Mouse (Mus musculus) bone marrow macrophage, adult 2 months (primary cell): ENCODE measurements at regions not wholly inside any gene's neighbourhood (a gene's known extent, or its start where the extent isn't known, plus 50 kb on each side); places are given as distances from the start of the nearest gene placed in this dataset.

ENCODE experiments used
- H3K27ac ChIP-seq: 2 replicates; pipeline ENCODE4 v1.5.1; 2012; ENCODE audit warnings: low read depth, low read length; ENCODE audit not compliant: insufficient read depth
- H3K4me1 ChIP-seq: 2 replicates; pipeline ENCODE4 v1.6.1; 2012; ENCODE audit warnings: low read length; ENCODE audit not compliant: control insufficient read depth, insufficient read depth
- H3K4me3 ChIP-seq: 2 replicates; pipeline ENCODE4 v1.5.1; 2012; ENCODE audit warnings: mild to moderate bottlenecking, low read length, moderate library complexity; ENCODE audit not compliant: insufficient read depth
- CTCF ChIP-seq: IDR thresholded peaks from 2 replicates; pipeline ENCODE4 v1.5.1; 2012; ENCODE audit warnings: low read depth, mild to moderate bottlenecking, low read length, moderate library complexity
- POLR2A ChIP-seq: IDR thresholded peaks from 2 replicates; pipeline ENCODE4 v1.6.1; 2012; ENCODE audit warnings: mild to moderate bottlenecking, low read depth, low read length, borderline replicate concordance

DNA sequence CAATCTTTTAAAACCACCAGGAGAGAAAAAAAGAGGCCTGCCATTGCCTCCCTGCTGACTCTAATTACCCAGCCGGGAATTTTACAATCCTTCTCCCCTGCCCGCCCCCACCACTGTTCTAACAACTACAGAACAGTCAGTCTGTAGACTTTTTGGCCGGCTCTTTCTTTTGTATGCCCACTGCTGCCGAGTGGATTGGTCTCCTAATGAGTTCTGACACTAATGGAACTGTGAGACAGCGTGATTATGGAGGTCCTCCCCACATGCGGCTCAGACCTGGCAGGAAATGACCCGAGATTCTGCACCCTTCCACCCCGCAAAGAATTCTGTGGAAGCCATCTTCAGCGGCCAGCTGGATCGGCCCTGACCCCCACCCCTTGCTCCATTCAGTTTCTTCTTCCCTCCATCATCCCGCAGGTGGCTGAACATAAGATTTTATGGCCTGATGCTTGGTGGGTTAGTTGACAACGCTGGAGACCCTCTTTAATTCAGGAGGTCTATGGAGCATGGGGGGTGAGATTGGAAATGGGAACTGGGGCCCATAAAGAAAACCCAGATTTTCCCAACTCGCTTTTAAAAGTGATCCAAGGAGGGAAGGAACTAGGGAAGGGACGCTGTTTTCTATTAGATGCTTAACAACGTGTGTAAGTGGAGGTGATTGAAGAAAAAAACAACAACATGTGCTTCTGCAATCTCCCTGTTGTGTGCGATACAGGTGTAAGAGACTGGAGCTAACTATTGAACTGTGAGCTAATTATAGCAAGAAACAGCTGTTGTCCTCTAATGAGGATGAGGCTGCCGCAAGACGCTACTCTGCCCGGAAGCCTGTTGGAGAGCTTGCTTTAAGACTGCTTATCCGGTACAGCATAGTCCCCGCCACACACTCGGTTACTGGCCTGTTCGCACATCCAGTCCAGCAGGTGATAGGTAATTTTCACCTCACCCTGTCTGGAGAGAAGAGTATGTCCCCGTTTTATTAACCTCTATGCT, 323.6 kb downstream of the Icos start:
- H3K4me3 ChIP-seq, result no peak overlapping the region
- H3K4me1 ChIP-seq, result no peaks in the 10 kb centered on the region
- TF ChIP-seq CTCF, result no peak
- no peak for TF ChIP-seq POLR2A
- no peak overlapping the region for H3K27ac ChIP-seq

- no peak overlapping the region for H3K4me3 ChIP-seq
- H3K27ac ChIP-seq, result no peak overlapping the region
- TF ChIP-seq POLR2A (no peak), CTCF (no peak)
- no peaks in the 10 kb centered on the region for H3K4me1 ChIP-seq
Measured at GRCm38 (mm10) chr1:61302570-61303071, 324.9 kb downstream of the Icos start.

DNA sequence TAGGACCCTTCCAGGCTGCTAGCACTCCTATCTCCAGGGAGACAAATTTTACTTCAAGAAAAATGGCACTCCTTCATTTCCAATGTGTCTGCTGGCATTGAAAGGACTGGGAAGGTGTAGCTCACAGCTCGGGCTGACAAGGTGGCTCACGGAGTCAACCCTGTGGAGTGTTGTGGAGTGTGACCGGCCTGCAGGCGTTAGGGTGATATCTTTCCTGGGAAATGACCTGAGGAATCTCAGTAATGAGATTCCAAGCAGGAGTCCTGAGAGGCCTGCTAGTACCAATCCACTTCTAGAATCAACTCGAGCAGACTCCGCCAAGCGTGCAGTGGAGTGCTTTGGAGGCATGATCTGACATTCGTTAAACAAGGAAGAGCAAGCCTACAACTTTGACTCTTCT, 328.6 kb downstream of the Icos start:
- Histone ChIP-seq H3K4me3 (no peak overlapping the region), H3K27ac (no peak overlapping the region), H3K4me1 (no peaks in the 10 kb centered on the region)
- no peak for TF ChIP-seq POLR2A
- TF ChIP-seq CTCF, result no peak

DNA sequence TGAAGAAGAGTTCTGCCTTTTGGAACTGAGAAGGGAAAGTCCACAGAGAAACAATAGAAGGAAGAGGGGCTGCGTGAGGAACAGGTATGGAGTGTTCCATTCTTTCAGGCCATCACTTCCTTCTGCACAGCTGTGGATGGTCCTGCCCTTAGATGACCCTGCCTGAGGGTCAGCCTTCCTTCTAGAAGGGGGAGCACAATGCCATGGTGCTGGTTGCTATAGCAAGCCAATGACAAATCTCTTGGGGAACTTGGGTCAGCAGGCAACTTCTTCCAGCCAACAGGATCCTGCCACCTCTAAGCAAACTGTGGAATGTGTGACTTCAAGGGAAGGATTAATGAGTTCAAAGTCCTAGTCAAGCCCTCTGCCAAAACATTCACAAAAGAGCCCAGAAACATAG, 329.1 kb upstream of the Pard3b start:
- TF ChIP-seq CTCF (no peak), POLR2A (no peak)
- Histone ChIP-seq H3K4me3 (no peak overlapping the region), H3K4me1 (no peaks in the 10 kb centered on the region), H3K27ac (no peak overlapping the region)

- Histone ChIP-seq H3K4me1 (no peaks in the 10 kb centered on the region), H3K27ac (no peak overlapping the region), H3K4me3 (no peak overlapping the region)
- TF ChIP-seq POLR2A (no peak), CTCF (no peak)
Measured at GRCm38 (mm10) chr1:61310063-61310760, 328.4 kb upstream of the Pard3b start.

DNA sequence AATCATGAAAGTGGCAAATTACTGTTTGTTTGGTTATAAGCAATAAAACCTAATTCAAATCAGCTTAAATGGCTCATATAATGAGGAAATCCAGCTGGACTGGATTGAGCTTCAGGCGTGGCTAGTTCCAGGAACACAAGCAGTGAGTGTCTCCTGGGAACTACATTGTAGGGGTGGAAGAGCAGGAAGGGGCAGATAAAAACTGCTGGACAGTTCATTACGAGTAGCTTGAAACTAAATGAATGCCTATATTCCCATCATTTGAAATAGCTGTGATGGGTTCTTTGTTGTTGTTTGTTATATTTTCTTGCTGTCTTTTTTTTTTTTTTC, 327.9 kb upstream of the Pard3b start:
- no peak overlapping the region for H3K4me3 ChIP-seq
- no peak overlapping the region for H3K27ac ChIP-seq
- no peaks in the 10 kb centered on the region for H3K4me1 ChIP-seq
- TF ChIP-seq POLR2A, result no peak

DNA sequence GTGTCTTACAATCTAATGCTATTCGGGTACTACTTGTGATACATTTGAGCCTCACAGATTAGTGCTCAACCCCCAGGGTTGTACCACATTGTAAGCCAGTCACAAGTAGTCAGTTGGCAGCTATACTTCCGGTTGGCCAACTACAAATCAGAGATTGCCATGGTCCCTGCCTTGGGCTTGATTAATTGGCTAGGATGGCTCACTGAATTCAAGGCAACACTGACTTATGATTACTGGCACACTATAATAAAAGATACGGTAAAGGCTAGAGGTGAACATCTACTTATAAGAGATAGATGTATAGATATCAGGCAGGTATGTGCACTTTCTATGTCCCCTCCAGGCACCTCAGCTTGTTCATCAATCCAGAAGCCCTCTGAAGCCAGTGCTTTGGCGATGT, 325.4 kb upstream of the Pard3b start:
- no peak for TF ChIP-seq CTCF
- no peak for TF ChIP-seq POLR2A
- Histone ChIP-seq H3K4me3 (no peak overlapping the region), H3K27ac (no peak overlapping the region), H3K4me1 (no peaks in the 10 kb centered on the region)

- TF ChIP-seq CTCF (no peak), POLR2A (no peak)
- no peaks in the 10 kb centered on the region for H3K4me1 ChIP-seq
- no peak overlapping the region for H3K4me3 ChIP-seq
- no peak overlapping the region for H3K27ac ChIP-seq
Measured at GRCm38 (mm10) chr1:61316261-61316660, 322.4 kb upstream of the Pard3b start.

GRCm38 (mm10) chr1:61316736-61317135, 321.9 kb upstream of the Pard3b start:
- TF ChIP-seq CTCF (no peak), POLR2A (no peak)
- H3K4me1 ChIP-seq, result no peaks in the 10 kb centered on the region
- no peak overlapping the region for H3K27ac ChIP-seq

GRCm38 (mm10) chr1:61318042-61318441, 320.6 kb upstream of the Pard3b start:
- Histone ChIP-seq H3K4me1 (no peaks in the 10 kb centered on the region), H3K4me3 (no peak overlapping the region), H3K27ac (no peak overlapping the region)
- TF ChIP-seq POLR2A, result no peak
- TF ChIP-seq CTCF, result no peak

More at GRCm38 (mm10) chr1:61316736-61317135, 321.9 kb upstream of the Pard3b start:
- H3K4me3 ChIP-seq, result no peak overlapping the region

GRCm38 (mm10) chr1:61321513-61322145, 317.0 kb upstream of the Pard3b start:
- Histone ChIP-seq H3K4me1 (no peaks in the 10 kb centered on the region), H3K4me3 (no peak overlapping the region)

More at GRCm38 (mm10) chr1:61321513-61322145, 317.0 kb upstream of the Pard3b start:
- no peak overlapping the region for H3K27ac ChIP-seq
- no peak for TF ChIP-seq POLR2A
- no peak for TF ChIP-seq CTCF
